Mouse (Mus musculus) telencephalon, adult 2 months (tissue): ENCODE data around the gene Tbx18.

Experiments used
- DNase-seq: peaks from one replicate; pipeline ENCODE4 v3.0.0-alpha.2; 2011; ENCODE audit warnings: low read depth, low spot score

Tbx18 gene

GRCm38 (mm10) chr9:87710360-87710759 lies 20.7 kb downstream of the Tbx18 start:
- DNase-seq: no peak

GRCm38 (mm10) chr9:87708151-87708550 lies 22.9 kb downstream of the Tbx18 start:
- no peak for DNase-seq

DNA sequence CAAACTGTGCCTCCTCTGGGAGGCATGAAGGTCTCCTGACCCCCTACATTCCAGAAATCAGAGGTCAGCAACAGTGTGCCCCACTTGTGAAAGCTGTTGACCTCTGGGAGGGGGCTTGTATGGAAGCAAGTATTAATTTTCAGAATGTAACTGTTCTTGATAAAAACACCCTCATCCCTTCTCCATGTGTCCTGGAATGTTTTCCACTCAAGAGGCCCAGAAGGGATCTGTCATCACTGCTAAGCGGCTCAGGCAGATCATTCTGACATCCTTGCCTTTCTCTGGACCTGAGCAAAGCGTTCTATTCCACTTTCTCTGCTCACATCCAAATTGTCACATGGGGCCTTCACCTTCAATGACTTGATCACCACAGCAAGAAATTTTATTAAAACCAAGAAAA lies 28.8 kb downstream of the Tbx18 start:
- no peak for DNase-seq

DNA sequence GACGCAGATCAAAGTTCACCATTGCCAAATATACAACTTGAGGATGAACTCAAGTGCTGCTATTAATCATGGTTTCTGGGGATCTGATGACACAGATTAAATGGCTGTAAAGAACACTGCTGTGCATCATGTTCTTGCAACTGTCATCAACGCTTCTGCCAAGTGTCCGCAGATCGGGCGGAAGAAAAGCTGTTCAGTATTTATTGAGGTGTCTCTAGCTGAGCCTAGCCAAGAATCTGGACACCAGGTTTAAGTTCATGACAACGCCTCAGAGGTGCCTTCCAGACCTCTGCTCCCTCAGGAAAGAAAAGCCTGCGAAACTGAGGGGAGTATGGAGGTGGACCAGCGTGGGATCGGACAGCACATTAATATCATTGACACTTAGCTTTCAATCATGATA lies 44.1 kb downstream of the Tbx18 start:
- no peak for DNase-seq

DNA sequence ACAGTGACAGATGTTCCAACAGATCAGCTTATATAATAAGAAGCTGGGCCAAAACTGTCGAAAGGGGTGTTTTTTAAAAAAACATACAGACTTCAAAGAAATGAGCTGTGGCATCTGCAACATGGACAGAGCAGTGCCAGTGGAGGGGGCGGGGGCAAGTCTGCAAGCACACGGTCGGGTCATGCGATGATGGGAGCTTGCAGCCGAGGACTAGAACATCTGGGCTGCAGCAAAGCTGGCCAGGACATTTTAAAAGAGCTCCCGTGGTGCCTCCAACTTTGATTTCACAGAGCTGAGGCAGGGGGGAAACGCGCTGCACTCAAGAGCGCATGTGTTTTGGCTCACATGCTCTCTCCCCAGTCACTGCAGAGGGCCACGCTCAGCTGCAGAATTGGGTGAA lies 48.8 kb downstream of the Tbx18 start:
- no peak for DNase-seq
